Mouse (Mus musculus) T-helper 1 cell (primary cell): Measurements from ENCODE around the gene Ifna5.
"Not testable (repeated sequence)": the region's sequence is repeated elsewhere in the genome, so short reads cannot be mapped to it uniquely, and the experiment has no call there.

Experiments
- in situ Hi-C: fragments of 300-600 bp; cut with MboI, MseI; formaldehyde crosslinking; loops from one replicate; pipeline ENCODE4 v1.15.1; 2025; ENCODE audit warnings: high pct_unique_total_duplicates

The Ifna5 gene

GRCm38 (mm10) chr4:88835225-88835624 lies at the start of gene Ifna5:
TSS of gene Ifna5 (plus strand) at chr4:88835525.
- in situ Hi-C loops = not testable (repeated sequence)

- in situ Hi-C loops = loop anchor here (5.0 to 25.0 kb wide), 2 partner anchors 36 to 776 kb away; partner anchors contain the start of gene Gm13271
Measured at GRCm38 (mm10) chr4:88788402-88788801, 46.9 kb upstream of the Ifna5 start, which contains the start of gene Gm13277. TSS of gene Gm13277 (plus strand) at chr4:88788632.

- in situ Hi-C loops = loop anchor here (25.0 kb wide), 1 partner anchor 779 kb away; no protein-coding TSS in a partner anchor
Measured at GRCm38 (mm10) chr4:88791250-88791649, 44.1 kb upstream of the Ifna5 start, which contains the start of gene Gm13278. TSS of gene Gm13278 (plus strand) at chr4:88791550.

- in situ Hi-C loops = loop anchor here (25.0 kb wide), 1 partner anchor 782 kb away; no protein-coding TSS in a partner anchor
Measured at GRCm38 (mm10) chr4:88793936-88794675, 41.2 kb upstream of the Ifna5 start, which contains the start of gene Gm13275. TSS of gene Gm13275 (plus strand) at chr4:88794487.

GRCm38 (mm10) chr4:88797097-88797496 lies 38.2 kb upstream of the Ifna5 start, which contains the start of gene Gm13279:
TSS of gene Gm13279 (plus strand) at chr4:88797397.
- in situ Hi-C loops = loop anchor here (25.0 kb wide), 1 partner anchor 785 kb away; no protein-coding TSS in a partner anchor

GRCm38 (mm10) chr4:88799365-88799764 lies 36.0 kb upstream of the Ifna5 start, which contains the start of gene Gm13285:
TSS of gene Gm13285 (plus strand) at chr4:88799665.
- in situ Hi-C loops = loop anchor here (25.0 kb wide), 1 partner anchor 787 kb away; no protein-coding TSS in a partner anchor

- in situ Hi-C loops = not testable (repeated sequence)
Measured at GRCm38 (mm10) chr4:88802954-88803353, 32.4 kb upstream of the Ifna5 start, which contains the start of gene Gm13287. TSS of gene Gm13287 (plus strand) at chr4:88803254.

GRCm38 (mm10) chr4:88805231-88805630 lies 30.1 kb upstream of the Ifna5 start, which contains the start of gene Gm13288:
TSS of gene Gm13288 (plus strand) at chr4:88805531.
- in situ Hi-C loops = loop anchor here (5.0 kb wide), 1 partner anchor 33 kb away; the partner anchor contains the start of gene Gm13290

GRCm38 (mm10) chr4:88805761-88806160 lies 29.6 kb upstream of the Ifna5 start:
- in situ Hi-C loops = loop anchor here (5.0 kb wide), 1 partner anchor 33 kb away; the partner anchor contains the start of gene Gm13290

GRCm38 (mm10) chr4:88815928-88816327 lies 19.4 kb upstream of the Ifna5 start, which contains the start of gene Ifna7:
TSS of gene Ifna7 (plus strand) at chr4:88816228.
- in situ Hi-C loops = no loop called here

- in situ Hi-C loops = no loop called here
Measured at GRCm38 (mm10) chr4:88819659-88820058, 15.7 kb upstream of the Ifna5 start, which contains the start of gene Ifna11. TSS of gene Ifna11 (plus strand) at chr4:88819959.

- in situ Hi-C loops = no loop called here
Measured at GRCm38 (mm10) chr4:88822995-88823394, 12.3 kb upstream of the Ifna5 start.

- in situ Hi-C loops = not testable (repeated sequence)
Measured at GRCm38 (mm10) chr4:88827116-88827515, 8.2 kb upstream of the Ifna5 start, which contains the start of gene Ifna6. TSS of gene Ifna6 (plus strand) at chr4:88827416.

- in situ Hi-C loops = no loop called here
Measured at GRCm38 (mm10) chr4:88830523-88830922, 4.8 kb upstream of the Ifna5 start.

- in situ Hi-C loops = no loop called here
Measured at GRCm38 (mm10) chr4:88838828-88839227, 3.5 kb downstream of the Ifna5 start.

GRCm38 (mm10) chr4:88840058-88840457 lies 4.7 kb downstream of the Ifna5 start:
- in situ Hi-C loops = no loop called here

GRCm38 (mm10) chr4:88841438-88841911 lies 6.2 kb downstream of the Ifna5 start, which contains the start of gene Ifna4:
TSS of gene Ifna4 (plus strand) at chr4:88841861.
- in situ Hi-C loops = no loop called here

- in situ Hi-C loops = no loop called here
Measured at GRCm38 (mm10) chr4:88845334-88845733, 10.0 kb downstream of the Ifna5 start.

- in situ Hi-C loops = no loop called here
Measured at GRCm38 (mm10) chr4:88849698-88850097, 14.4 kb downstream of the Ifna5 start, which contains the start of gene Ifna1. TSS of gene Ifna1 (plus strand) at chr4:88850087.

GRCm38 (mm10) chr4:88851026-88851763 lies 15.9 kb downstream of the Ifna5 start:
- in situ Hi-C loops = no loop called here

GRCm38 (mm10) chr4:88859214-88859613 lies 23.9 kb downstream of the Ifna5 start:
- in situ Hi-C loops = no loop called here
